Mouse (Mus musculus) E14TG2a.4 (cell line): ENCODE measurements around the gene Thap12.

Source experiments
- H3K27me3 ChIP-seq: 2 replicates; pipeline ENCODE4 v1.6.1; 2014; ENCODE audit warnings: low read length, control low read depth; ENCODE audit not compliant: insufficient read depth
- H3K36me3 ChIP-seq: 2 replicates; pipeline ENCODE4 v1.6.1; 2014; ENCODE audit warnings: low read length, control low read depth; ENCODE audit not compliant: insufficient read depth
- H3K4me1 ChIP-seq: replicated peaks from 2 replicates; pipeline ENCODE4 v1.6.1; 2014; ENCODE audit warnings: low read depth, low read length, control low read depth
- H3K4me3 ChIP-seq: replicated peaks from 2 replicates; pipeline ENCODE4 v1.5.1; 2014; ENCODE audit warnings: mild to moderate bottlenecking, low read length
- H3K9me3 ChIP-seq: 2 replicates; pipeline ENCODE4 v1.6.1; 2014; ENCODE audit warnings: low read length, control low read depth
- CTCF ChIP-seq: conservative IDR thresholded peaks from 2 replicates; pipeline ENCODE4 v1.5.1; 2014; ENCODE audit warnings: low read length
- NANOG ChIP-seq: IDR thresholded peaks from 2 replicates; pipeline ENCODE4 v1.6.1; 2014; ENCODE audit warnings: borderline replicate concordance, low read length, mixed read lengths
- POU5F1 ChIP-seq: IDR thresholded peaks from 2 replicates; pipeline ENCODE4 v1.6.1; 2014; ENCODE audit warnings: low read length, borderline replicate concordance

Thap12 gene

DNA sequence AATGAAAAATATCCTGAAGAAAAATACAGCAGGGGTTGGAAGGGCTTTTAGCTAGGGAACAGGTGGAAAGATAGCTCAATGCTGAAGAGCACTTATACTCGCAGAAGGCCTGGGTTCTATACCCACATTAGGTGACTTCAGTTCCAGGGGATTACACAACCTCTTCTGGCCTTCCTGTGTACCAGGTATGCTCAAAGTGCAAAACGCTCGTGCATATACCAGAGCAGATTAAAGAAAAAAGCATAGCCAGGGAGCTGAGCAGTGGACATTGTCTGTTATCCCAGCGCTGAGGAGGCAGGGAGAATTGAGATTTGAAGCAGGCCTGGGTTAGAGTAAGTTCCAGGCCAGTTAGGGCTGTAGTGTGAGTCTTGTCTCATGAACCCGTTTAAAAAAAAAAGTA, 1.4 kb downstream of the Thap12 start:
- H3K4me3 ChIP-seq, result peak overlapping the region; percentile 97
- peaks cover 15% of the 10 kb centered on the region; the same call in 1 of the 2 replicates for H3K36me3 ChIP-seq
- TF ChIP-seq POU5F1, result no peak
- TF ChIP-seq NANOG, result no peak
- TF ChIP-seq CTCF, result no peak
- peaks cover 27% of the 10 kb centered on the region for H3K4me1 ChIP-seq
- H3K9me3 ChIP-seq, result no peaks in the 10 kb centered on the region
- H3K27me3 ChIP-seq, result no peaks in the 10 kb centered on the region

DNA sequence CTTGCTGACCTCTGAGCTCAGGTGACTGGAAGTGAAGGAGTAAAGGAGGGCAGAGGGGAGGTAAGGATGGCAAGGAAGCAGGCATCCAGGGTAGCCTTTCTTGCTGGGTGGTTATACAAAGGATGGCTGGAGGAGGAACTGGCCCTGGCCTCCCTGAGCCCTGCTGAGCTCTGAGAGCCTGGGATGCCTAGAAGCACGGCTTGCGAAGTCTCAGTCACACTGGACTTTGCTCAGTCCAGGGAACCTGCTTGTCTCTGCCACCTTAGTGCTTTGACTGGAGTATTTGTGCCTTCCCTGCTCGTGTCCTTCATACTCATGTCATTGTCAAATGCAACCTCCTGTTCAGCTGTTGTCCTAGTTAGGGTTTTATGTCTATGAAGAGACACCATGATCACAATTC, 10.8 kb downstream of the Thap12 start:
- TF ChIP-seq POU5F1 (no peak), CTCF (no peak), NANOG (no peak)
- Histone ChIP-seq H3K9me3 (no peaks in the 10 kb centered on the region), H3K36me3 (peaks cover 96% of the 10 kb centered on the region)

DNA sequence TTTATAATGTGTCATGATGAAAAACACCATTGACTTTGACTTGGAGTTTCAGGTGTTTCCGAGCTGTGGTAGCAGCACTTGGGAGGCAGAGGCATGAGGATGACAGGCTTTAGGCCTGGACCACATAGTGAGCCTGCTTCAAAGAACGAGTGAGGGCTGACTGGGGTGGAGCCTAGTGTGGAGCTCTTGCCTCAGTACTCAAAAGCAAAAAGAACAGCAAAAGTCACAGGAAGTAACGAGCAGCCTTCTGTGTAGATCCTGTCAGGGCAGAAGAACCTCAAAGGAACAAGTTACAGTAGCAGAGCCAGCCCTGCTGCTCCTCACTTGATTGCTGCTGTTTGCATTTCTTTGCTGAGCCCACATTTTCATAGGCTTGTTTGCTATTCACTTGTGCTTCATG, 14.5 kb downstream of the Thap12 start:
- no peak overlapping the region for H3K4me3 ChIP-seq
- H3K4me1 ChIP-seq, result peaks cover 7% of the 10 kb centered on the region
- H3K27me3 ChIP-seq, result no peaks in the 10 kb centered on the region
- no peaks in the 10 kb centered on the region for H3K9me3 ChIP-seq
- TF ChIP-seq POU5F1 (no peak), CTCF (no peak), NANOG (no peak)
- peaks cover 63% of the 10 kb centered on the region for H3K36me3 ChIP-seq

More for the DNA sequence above, 10.8 kb downstream of the Thap12 start:
- Histone ChIP-seq H3K27me3 (no peaks in the 10 kb centered on the region), H3K4me3 (no peak overlapping the region), H3K4me1 (peaks cover 7% of the 10 kb centered on the region)

DNA sequence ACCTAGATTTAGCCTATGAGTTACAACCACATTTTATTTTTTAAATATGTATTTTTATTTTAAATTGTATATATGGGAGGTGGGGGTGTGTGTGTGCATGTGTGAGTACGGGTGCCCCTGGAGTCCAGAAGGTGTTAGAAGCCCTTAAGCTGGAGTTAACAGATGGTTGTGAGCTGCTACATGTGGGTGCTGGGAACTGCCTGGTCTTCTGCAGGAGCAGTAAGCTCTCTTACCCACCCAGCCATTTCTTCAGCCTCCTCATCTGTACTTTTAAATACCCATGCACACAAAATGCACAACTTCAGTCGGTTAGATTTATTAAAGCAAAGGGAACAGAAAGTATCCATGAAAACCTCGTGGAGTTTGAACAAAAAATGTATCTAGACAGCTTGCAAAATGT, 16.9 kb downstream of the Thap12 start:
- H3K4me3 ChIP-seq, result no peak overlapping the region
- peaks cover 7% of the 10 kb centered on the region for H3K4me1 ChIP-seq
- no peaks in the 10 kb centered on the region for H3K9me3 ChIP-seq
- H3K36me3 ChIP-seq, result peaks cover 39% of the 10 kb centered on the region
- no peak for TF ChIP-seq POU5F1
- TF ChIP-seq NANOG, result no peak
- no peak for TF ChIP-seq CTCF
- H3K27me3 ChIP-seq, result peaks cover 2% of the 10 kb centered on the region; the same call in 1 of the 2 replicates

DNA sequence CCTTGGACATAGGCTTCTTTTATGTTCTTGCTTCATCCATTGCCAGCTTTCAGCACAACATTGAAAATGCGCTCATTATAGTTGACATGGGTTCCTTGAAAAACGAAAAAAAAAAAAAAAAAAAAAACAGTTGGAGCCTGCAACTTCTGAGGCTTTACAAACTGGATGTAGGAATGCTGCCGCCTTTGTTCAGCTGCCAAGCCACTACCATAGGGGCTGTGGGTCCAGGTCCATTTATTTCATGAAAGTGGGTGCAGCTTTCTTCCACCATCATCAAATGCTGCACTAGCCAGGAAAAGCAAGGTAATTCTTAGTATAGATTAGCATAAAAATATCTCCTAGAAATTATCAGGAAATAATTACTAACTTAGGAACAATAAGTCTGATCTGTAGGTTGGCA, 17.8 kb downstream of the Thap12 start:
- Histone ChIP-seq H3K9me3 (no peaks in the 10 kb centered on the region), H3K27me3 (peaks cover 9% of the 10 kb centered on the region), H3K4me1 (peaks cover 7% of the 10 kb centered on the region), H3K4me3 (no peak overlapping the region), H3K36me3 (peaks cover 30% of the 10 kb centered on the region)
- TF ChIP-seq NANOG (no peak), POU5F1 (no peak), CTCF (no peak)

DNA sequence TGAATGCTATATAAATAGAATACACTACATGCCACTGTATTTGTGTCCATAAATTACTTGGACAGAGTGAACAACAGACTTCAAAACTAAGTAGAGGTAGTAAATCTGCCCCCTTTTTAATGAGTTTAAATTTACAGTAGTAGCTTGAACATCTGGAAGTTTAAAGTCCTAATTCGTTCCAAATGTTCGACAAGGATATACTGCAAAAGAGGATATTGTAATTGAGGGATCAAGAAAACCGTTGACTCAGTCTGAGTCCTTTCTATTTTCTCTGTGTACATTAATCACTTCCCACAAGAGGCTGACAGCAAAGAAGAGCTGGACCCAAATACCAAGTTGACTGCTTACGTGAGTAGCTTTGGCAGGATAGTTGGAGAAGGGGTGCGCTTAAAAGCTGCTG, 18.3 kb downstream of the Thap12 start:
- H3K4me3 ChIP-seq, result no peak overlapping the region
- TF ChIP-seq NANOG (no peak), CTCF (no peak), POU5F1 (no peak)
- H3K9me3 ChIP-seq, result no peaks in the 10 kb centered on the region
- H3K27me3 ChIP-seq, result peaks cover 14% of the 10 kb centered on the region
- H3K4me1 ChIP-seq, result peaks cover 7% of the 10 kb centered on the region
- H3K36me3 ChIP-seq, result peaks cover 25% of the 10 kb centered on the region

DNA sequence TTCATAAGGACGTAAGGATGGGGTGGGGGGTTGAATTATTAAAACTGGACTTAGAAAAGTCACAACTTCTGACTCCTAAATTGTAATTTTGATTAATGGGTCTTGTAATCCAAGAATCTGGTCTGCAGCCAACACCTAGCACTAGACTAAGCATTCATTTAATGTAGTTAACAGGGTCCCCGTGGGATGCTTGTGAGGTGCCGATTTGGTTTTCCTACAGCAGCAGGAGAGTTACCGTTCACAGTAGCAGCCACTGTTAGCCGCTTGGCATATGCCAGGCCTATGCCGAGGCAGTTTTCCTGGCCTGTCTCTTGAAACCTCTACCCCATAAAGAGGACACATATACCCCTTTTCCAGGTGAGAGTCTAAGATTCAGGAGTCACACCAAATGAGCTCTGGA, 18.7 kb downstream of the Thap12 start:
- H3K36me3 ChIP-seq, result peaks cover 21% of the 10 kb centered on the region
- no peaks in the 10 kb centered on the region for H3K9me3 ChIP-seq
- no peak overlapping the region for H3K4me3 ChIP-seq
- H3K27me3 ChIP-seq, result peaks cover 18% of the 10 kb centered on the region
- TF ChIP-seq CTCF (no peak), POU5F1 (no peak), NANOG (no peak)
- peaks cover 7% of the 10 kb centered on the region for H3K4me1 ChIP-seq

DNA sequence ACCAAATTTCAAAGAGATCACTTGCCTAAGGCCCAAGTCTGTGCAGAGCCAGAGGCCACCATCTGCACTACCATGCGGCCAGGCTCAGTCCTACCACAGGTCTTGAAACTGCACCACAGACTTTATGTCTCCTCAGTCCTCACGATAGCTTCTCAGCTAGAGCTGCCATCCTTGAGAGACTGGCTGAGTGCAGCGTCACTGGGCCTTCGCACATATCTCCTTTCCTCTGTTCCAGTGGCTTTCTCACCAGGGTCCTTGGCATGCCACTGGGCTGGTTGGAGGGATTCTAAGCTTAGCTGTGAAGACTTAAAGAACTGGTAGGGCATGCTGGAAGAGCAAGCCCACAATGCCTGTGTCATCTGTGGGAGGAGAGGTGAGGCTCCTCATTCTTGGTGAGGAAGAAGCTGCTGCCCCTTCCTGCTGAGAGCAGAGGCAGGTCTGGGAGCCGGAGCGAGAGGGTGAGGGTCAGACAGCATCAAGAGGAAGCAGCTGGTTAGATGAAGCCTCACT, 22.8 kb downstream of the Thap12 start:
- Histone ChIP-seq H3K9me3 (no peaks in the 10 kb centered on the region), H3K4me3 (no peak overlapping the region), H3K4me1 (peaks cover 16% of the 10 kb centered on the region), H3K36me3 (no peaks in the 10 kb centered on the region), H3K27me3 (peaks cover 50% of the 10 kb centered on the region)
- TF ChIP-seq POU5F1 (no peak), NANOG (no peak), CTCF (no peak)

DNA sequence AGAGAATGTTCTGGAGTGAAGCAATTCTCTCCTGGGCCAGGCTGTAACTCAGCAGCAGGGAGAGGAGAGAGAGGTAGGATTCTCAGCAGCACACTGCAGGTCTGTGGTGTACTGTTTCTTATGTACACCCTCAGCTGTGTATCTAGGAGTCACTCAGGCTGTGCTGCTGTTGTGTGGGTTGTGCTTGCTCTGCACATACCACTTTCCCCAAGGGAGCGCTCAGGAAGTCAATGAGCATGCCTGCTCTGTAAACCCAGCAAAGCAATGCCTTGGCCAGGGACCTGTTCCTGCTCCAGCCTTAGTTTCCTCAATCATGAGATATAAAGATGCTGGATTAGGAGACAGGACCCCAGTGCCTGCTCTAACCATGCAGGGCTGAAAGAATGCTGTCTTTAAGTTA, 25.1 kb downstream of the Thap12 start:
- no peak overlapping the region for H3K4me3 ChIP-seq
- H3K27me3 ChIP-seq, result peaks cover 69% of the 10 kb centered on the region
- no peaks in the 10 kb centered on the region for H3K9me3 ChIP-seq
- no peak for TF ChIP-seq CTCF
- no peak for TF ChIP-seq POU5F1
- TF ChIP-seq NANOG, result no peak
- H3K4me1 ChIP-seq, result peaks cover 16% of the 10 kb centered on the region
- no peaks in the 10 kb centered on the region for H3K36me3 ChIP-seq
